Mouse (Mus musculus) forebrain, embryonic 13.5 days (tissue): ENCODE data around the gene Ssrp1. TPM values are rescaled to one million over a fixed set of nuclear protein-coding genes. Genes with fewer than 3 reads are reported as not detected.

Experiments used
- polyA plus RNA-seq: library from polyadenylated mRNA; unstranded; fragments of >200 nt; fragmentation: Nextera tagmentation; extraction: Ambion mirVana; gene quantifications from 2 replicates; pipeline ENCODE4 v1.2.1, GENCODE M21; 2015

Ssrp1 gene
- polyA plus RNA-seq, 1 experiment from 2014 or later: 281 TPM

Other genes starting within 250 kb of the Ssrp1 start
- gene Ube2l6, start 238.4 kb upstream of the Ssrp1 start, polyA plus RNA-seq: 19.1 and 21.1 TPM in 2 replicates
- gene Smtnl1, start 214.6 kb upstream of the Ssrp1 start, polyA plus RNA-seq: 0.09 TPM in 1 of 2 replicates, not detected in the other
- 58.0 and 62.5 TPM in 2 replicates for gene Timm10, start 210.2 kb upstream of the Ssrp1 start, polyA plus RNA-seq
- gene Slc43a1, start 198.4 kb upstream of the Ssrp1 start, polyA plus RNA-seq: 5.4 and 7.5 TPM in 2 replicates
- 3.6 and 5.6 TPM in 2 replicates for gene Rtn4rl2, start 150.5 kb upstream of the Ssrp1 start, polyA plus RNA-seq
- gene Slc43a3, start 100.7 kb upstream of the Ssrp1 start, polyA plus RNA-seq: 5.9 and 6.6 TPM in 2 replicates
- 0.44 TPM in 1 of 2 replicates, not detected in the other for gene Prg2, start 56.8 kb upstream of the Ssrp1 start, polyA plus RNA-seq
- gene Prg3, start 49.0 kb upstream of the Ssrp1 start, polyA plus RNA-seq: not detected in 2 replicates
- gene P2rx3, start 228 bp downstream of the Ssrp1 start, polyA plus RNA-seq: 0.79 and 0.90 TPM in 2 replicates
- gene Tnks1bp1, start 10.8 kb downstream of the Ssrp1 start, polyA plus RNA-seq: 20.1 and 24.9 TPM in 2 replicates
- gene Aplnr, start 99.0 kb downstream of the Ssrp1 start, polyA plus RNA-seq: 20.0 and 21.7 TPM in 2 replicates
- gene Lrrc55, start 160.0 kb downstream of the Ssrp1 start, polyA plus RNA-seq: 4.5 and 6.2 TPM in 2 replicates